Mouse (Mus musculus) lung, postnatal 4 days (tissue): ENCODE results near the gene Mgam.
"Not testable (repeated sequence)": the region's sequence is repeated elsewhere in the genome, so short reads cannot be mapped to it uniquely, and the experiment has no call there.

Experiments
- DNase-seq, 2 experiments: peaks; one replicate each; pipeline ENCODE4 v3.0.0; 2021

The Mgam gene

GRCm38 (mm10) chr6:40739545-40739944, 110.9 kb downstream of the Mgam start:
- no peak for DNase-seq

- DNase-seq = not testable (repeated sequence)
Measured at GRCm38 (mm10) chr6:40749030-40749429, 120.4 kb downstream of the Mgam start.

GRCm38 (mm10) chr6:40755948-40756347, 127.3 kb downstream of the Mgam start:
- DNase-seq = no peak

GRCm38 (mm10) chr6:40757346-40757745, 128.7 kb downstream of the Mgam start:
- not testable (repeated sequence) for DNase-seq

GRCm38 (mm10) chr6:40774656-40775055, 146.0 kb downstream of the Mgam start:
- no peak for DNase-seq

- DNase-seq = no peak
Measured at GRCm38 (mm10) chr6:40778458-40778857, 149.8 kb downstream of the Mgam start.

GRCm38 (mm10) chr6:40783637-40784036, 155.0 kb downstream of the Mgam start:
- DNase-seq = no peak

- DNase-seq = no peak
Measured at GRCm38 (mm10) chr6:40784378-40784777, 155.7 kb downstream of the Mgam start.

GRCm38 (mm10) chr6:40795077-40795812, 166.6 kb downstream of the Mgam start:
- no peak for DNase-seq

- no peak for DNase-seq
Measured at GRCm38 (mm10) chr6:40818237-40818902, 189.7 kb downstream of the Mgam start.
